Mouse (Mus musculus) myocyte (in vitro differentiated cells): ENCODE results near the gene Scd2. TPM values are rescaled to one million over a fixed set of nuclear protein-coding genes. Genes with fewer than 3 reads are reported as not detected.
"Not testable (repeated sequence)": the region's sequence is repeated elsewhere in the genome, so short reads cannot be mapped to it uniquely, and the experiment has no call there.

ENCODE experiments used
- H3K27me3 ChIP-seq: one replicate; pipeline ENCODE4 v1.6.1; 2011; ENCODE audit not compliant: control insufficient read depth, insufficient read depth, insufficient read length
- H3K36me3 ChIP-seq: one replicate; pipeline ENCODE4 v1.6.1; 2011; ENCODE audit not compliant: control insufficient read depth, insufficient read depth
- H3K4me2 ChIP-seq: one replicate; pipeline ENCODE4 v1.6.1; 2011; ENCODE audit warnings: low read depth, control low read depth
- H3K4me3 ChIP-seq: one replicate; pipeline ENCODE4 v1.5.1; 2011; ENCODE audit warnings: mild to moderate bottlenecking, control low read depth, moderate library complexity
- H3K79me2 ChIP-seq: one replicate; pipeline ENCODE4 v1.6.1; 2011; ENCODE audit not compliant: control insufficient read depth, insufficient read depth
- H3ac ChIP-seq: one replicate; pipeline ENCODE4 v1.6.1; 2011; ENCODE audit not compliant: control insufficient read depth, insufficient read length
- CEBPB ChIP-seq: IDR thresholded peaks from 2 replicates; pipeline ENCODE4 v1.6.1; 2011; ENCODE audit warnings: mild to moderate bottlenecking, moderate library complexity; ENCODE audit not compliant: poor library complexity, insufficient read depth, severe bottlenecking
- E2F4 ChIP-seq: IDR thresholded peaks from one replicate; pipeline ENCODE4 v1.6.1; 2011; ENCODE audit warnings: mild to moderate bottlenecking, control low read depth, moderate library complexity; ENCODE audit not compliant: insufficient read depth
- MAX ChIP-seq: IDR thresholded peaks from one replicate; pipeline ENCODE4 v1.6.1; 2011; ENCODE audit warnings: low read depth, mild to moderate bottlenecking, control low read depth
- MYOD1 ChIP-seq, 3 experiments: IDR thresholded peaks; one replicate each; pipeline ENCODE4 v1.6.1; 2011; ENCODE audit warnings: control low read depth in 2 of 3, low read depth in 2 of 3, mild to moderate bottlenecking in 2 of 3, moderate library complexity in 1 of 3; ENCODE audit not compliant: insufficient read length in 2 of 3, control insufficient read depth in 1 of 3
- MYOG ChIP-seq, 3 experiments: IDR thresholded peaks; one replicate each; pipeline ENCODE4 v1.6.1; 2011; ENCODE audit warnings: control low read depth in 2 of 3, low read depth in 2 of 3, mild to moderate bottlenecking in 2 of 3; ENCODE audit not compliant: insufficient read length in 2 of 3, control insufficient read depth in 1 of 3, insufficient read depth in 1 of 3
- POLR2A ChIP-seq: IDR thresholded peaks from one replicate; pipeline ENCODE4 v1.6.1; 2011; ENCODE audit warnings: low read depth, mild to moderate bottlenecking, control low read depth, moderate library complexity; ENCODE audit not compliant: insufficient read length
- POLR2AphosphoS2 ChIP-seq: IDR thresholded peaks from one replicate; pipeline ENCODE4 v1.6.1; 2011; ENCODE audit warnings: low read depth, control low read depth; ENCODE audit not compliant: insufficient read length
- REST ChIP-seq: IDR thresholded peaks from one replicate; pipeline ENCODE4 v1.6.1; 2011; ENCODE audit warnings: mild to moderate bottlenecking, control low read depth, moderate library complexity; ENCODE audit not compliant: insufficient read depth, insufficient read length
- SRF ChIP-seq: IDR thresholded peaks from one replicate; pipeline ENCODE4 v1.6.1; 2011; ENCODE audit warnings: low read depth; ENCODE audit not compliant: control insufficient read depth, insufficient read length
- TCF12 ChIP-seq: IDR thresholded peaks from one replicate; pipeline ENCODE4 v1.6.1; 2011; ENCODE audit warnings: mild to moderate bottlenecking, control low read depth; ENCODE audit not compliant: poor library complexity, insufficient read depth, severe bottlenecking
- TCF3 ChIP-seq: IDR thresholded peaks from one replicate; pipeline ENCODE4 v1.6.1; 2011; ENCODE audit warnings: low read depth, control low read depth; ENCODE audit not compliant: insufficient read length
- USF1 ChIP-seq: IDR thresholded peaks from one replicate; pipeline ENCODE4 v1.6.1; 2011; ENCODE audit warnings: low read depth, mild to moderate bottlenecking, control low read depth, moderate library complexity
- polyA plus RNA-seq: library from polyadenylated mRNA; unstranded; fragments of >200 nt; fragmentation: generic; extraction: Trizol; gene quantifications from one replicate; pipeline ENCODE4 v1.2.1, GENCODE M21; 2012; ENCODE audit warnings: missing spikeins

Gene Scd2
- polyA plus RNA-seq, 1 experiment, result 868 TPM

DNA sequence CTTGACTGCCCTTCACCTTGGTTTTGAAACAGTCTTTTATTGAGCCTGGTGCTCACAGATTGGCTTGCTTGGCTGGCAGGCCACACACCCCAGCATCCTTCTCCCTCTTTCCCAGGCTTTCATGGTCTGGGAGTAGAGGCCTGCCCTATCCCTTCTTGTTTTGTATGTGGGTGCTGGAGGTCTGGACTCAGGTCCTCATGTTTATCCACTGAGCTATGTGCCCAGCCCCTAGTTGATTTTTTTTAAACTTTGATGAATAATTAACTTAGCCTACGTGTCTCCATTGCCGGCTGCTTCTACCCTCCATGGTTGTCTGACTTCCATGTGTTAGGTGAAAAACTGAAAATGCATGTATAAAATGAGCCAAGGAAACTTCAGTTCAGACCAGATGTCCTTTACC, 36.1 kb downstream of the Scd2 start:
- no peak overlapping the region for H3K4me2 ChIP-seq
- no peaks in the 10 kb centered on the region for H3K36me3 ChIP-seq
- H3K79me2 ChIP-seq, result no peaks in the 10 kb centered on the region
- no peak overlapping the region for H3ac ChIP-seq
- H3K27me3 ChIP-seq, result no peaks in the 10 kb centered on the region
- H3K4me3 ChIP-seq, result no peak overlapping the region
- no peak for TF ChIP-seq POLR2A
- no peak for TF ChIP-seq POLR2AphosphoS2
- no peak for TF ChIP-seq TCF3
- no peak for TF ChIP-seq MYOG (IDR thresholded peaks at IDR 0.05; ENCODE audit: control insufficient read depth in 1 of 3, insufficient read depth in 1 of 3, insufficient read length in 2 of 3, low read depth in 2 of 3)
- TF ChIP-seq E2F4, result no peak
- TF ChIP-seq TCF12, result no peak
- TF ChIP-seq MAX, result no peak
- no peak for TF ChIP-seq SRF
- TF ChIP-seq CEBPB, result no peak
- no peak for TF ChIP-seq USF1
- TF ChIP-seq REST, result no peak
- TF ChIP-seq MYOD1 (IDR thresholded peaks at IDR 0.05; ENCODE audit: control insufficient read depth in 1 of 3, insufficient read length in 2 of 3, low read depth in 2 of 3), result no peak

DNA sequence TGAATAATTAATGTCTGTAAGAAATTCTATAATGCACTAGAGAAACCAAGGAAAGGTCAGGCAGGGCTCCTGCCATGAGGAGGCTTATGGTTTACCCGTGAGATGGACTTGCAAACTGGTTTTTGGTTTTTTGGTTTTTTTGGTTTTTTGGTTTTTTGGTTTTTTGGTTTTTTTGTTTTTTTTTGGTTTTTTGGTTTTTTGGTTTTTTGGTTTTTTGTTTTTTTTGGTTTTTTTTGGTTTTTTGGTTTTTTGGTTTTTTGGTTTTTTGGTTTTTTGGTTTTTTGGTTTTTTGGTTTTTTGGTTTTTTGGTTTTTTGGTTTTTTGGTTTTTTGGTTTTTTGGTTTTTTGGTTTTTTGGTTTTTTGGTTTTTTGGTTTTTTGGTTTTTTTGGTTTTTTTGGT, 37.7 kb downstream of the Scd2 start:
- H3K27me3 ChIP-seq, H3ac ChIP-seq, H3K4me3 ChIP-seq, H3K79me2 ChIP-seq, H3K4me2 ChIP-seq, H3K36me3 ChIP-seq: not testable (repeated sequence)

DNA sequence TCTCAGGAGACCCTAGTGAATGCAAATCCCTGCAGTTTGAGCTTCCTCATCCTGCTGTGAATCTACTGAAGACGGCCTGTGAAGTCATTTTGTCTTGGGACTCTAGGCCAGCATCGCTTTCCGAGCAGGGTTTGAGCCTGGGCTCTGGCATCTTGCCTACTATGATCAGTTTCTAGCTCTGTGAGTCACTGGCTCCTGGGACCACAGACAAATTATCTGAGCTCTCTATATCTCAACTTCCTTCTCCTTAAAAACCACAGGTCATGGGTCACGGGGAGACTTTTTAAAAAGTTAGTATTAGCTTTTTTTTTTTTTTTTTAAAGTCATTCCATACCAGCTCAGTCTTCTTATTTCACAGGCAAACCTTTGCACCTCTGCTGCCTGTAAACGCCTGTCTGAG, 38.4 kb downstream of the Scd2 start:
- H3ac ChIP-seq, result no peak overlapping the region
- H3K27me3 ChIP-seq, result no peaks in the 10 kb centered on the region
- TF ChIP-seq POLR2AphosphoS2 (no peak), MYOD1 (IDR thresholded peaks at IDR 0.05; ENCODE audit: control insufficient read depth in 1 of 3, insufficient read length in 2 of 3, low read depth in 2 of 3) (no peak), TCF12 (no peak), CEBPB (no peak), REST (no peak), TCF3 (no peak), SRF (no peak), USF1 (peak; percentile 60)

DNA sequence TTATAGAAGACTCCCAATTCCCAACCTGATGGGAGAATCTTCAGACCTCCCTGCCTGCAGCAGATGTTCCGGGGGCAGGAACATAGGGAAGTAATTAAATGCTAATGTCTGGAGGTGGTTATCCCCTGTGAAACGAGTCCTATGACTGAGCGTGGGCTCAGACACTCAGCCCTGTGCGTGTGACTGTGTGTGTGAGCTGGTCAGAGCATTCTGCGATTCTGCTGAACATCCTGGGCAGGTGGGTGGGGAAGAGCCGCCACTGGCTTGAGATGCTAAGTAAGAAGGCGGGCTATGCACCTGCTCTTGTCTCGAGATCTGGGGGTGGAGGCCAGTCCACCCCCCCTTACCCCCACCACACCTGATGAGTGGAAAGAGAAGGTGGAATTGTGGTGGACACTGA, 38.9 kb downstream of the Scd2 start:
- no peaks in the 10 kb centered on the region for H3K79me2 ChIP-seq
- no peak overlapping the region for H3K4me3 ChIP-seq

More for the DNA sequence above, 38.4 kb downstream of the Scd2 start:
- Histone ChIP-seq H3K4me3 (no peak overlapping the region), H3K36me3 (no peaks in the 10 kb centered on the region), H3K79me2 (no peaks in the 10 kb centered on the region), H3K4me2 (peak overlapping the region; percentile 81)

DNA sequence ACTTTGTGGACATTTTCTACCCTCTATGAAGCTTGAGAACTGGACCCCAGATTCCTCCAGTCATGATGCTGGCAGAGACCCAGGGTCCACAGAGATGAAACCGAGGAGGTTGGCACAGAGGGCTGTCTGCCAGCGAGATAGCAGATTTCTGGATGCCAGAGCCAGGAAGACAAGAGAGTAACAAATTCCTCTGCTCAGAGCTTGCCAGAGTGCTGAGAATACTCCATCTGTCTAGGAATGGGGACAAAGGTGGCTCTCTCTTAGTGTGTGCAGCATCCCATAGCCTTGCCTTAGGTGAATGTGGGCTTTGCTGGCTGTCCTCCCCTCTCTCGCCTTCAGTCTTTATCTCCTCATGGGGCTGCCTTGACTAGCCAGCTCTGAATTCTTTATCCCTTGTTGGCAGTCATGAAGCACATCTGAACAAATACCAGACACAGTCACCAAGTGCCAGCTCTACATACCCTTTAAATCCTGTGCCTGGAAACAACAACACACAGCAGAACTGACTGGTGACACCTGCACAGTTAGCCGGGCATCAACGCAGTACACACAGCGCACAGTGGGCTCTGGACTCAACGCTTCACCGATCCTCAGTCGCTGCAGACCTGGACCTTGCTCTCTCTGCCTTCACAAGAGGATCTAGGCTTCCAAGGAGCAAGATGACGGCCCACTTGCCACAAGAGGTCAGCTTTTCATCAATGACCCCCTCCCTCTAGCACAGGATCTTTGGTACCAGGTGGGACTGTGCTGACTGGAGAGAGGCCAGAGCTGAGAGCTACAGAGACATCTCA, 39.6 kb downstream of the Scd2 start, which contains the start of gene Scd4:
Gene Scd4, plus strand, starts transcription at position 260 of the 791 bp plus-strand sequence.
- Histone ChIP-seq H3K79me2 (no peaks in the 10 kb centered on the region), H3ac (no peak within 1 kb of the TSS), H3K27me3 (no peaks in the 10 kb centered on the region), H3K4me2 (peak within 1 kb of the TSS; percentile 81), H3K4me3 (no peak within 1 kb of the TSS), H3K36me3 (no peaks in the 10 kb centered on the region)
- no peak for TF ChIP-seq MYOG (IDR thresholded peaks at IDR 0.05; ENCODE audit: control insufficient read depth in 1 of 3, insufficient read depth in 1 of 3, insufficient read length in 2 of 3, low read depth in 2 of 3)
- no peak for TF ChIP-seq TCF3
- no peak for TF ChIP-seq USF1
- TF ChIP-seq REST, result no peak
- no peak for TF ChIP-seq POLR2AphosphoS2
- TF ChIP-seq MYOD1 (IDR thresholded peaks at IDR 0.05; ENCODE audit: control insufficient read depth in 1 of 3, insufficient read length in 2 of 3, low read depth in 2 of 3), result no peak
- no peak for TF ChIP-seq SRF
- no peak for TF ChIP-seq TCF12
- TF ChIP-seq MAX, result no peak
- TF ChIP-seq E2F4, result no peak
- no peak for TF ChIP-seq POLR2A
- TF ChIP-seq CEBPB, result no peak

More for the DNA sequence above, 38.9 kb downstream of the Scd2 start:
- TF ChIP-seq SRF, result no peak
- TF ChIP-seq MYOD1 (IDR thresholded peaks at IDR 0.05; ENCODE audit: control insufficient read depth in 1 of 3, insufficient read length in 2 of 3, low read depth in 2 of 3), result peak in 1 of 3 experiments; percentile 61
- Histone ChIP-seq H3K36me3 (no peaks in the 10 kb centered on the region), H3K4me2 (peak overlapping the region; percentile 81), H3ac (no peak overlapping the region), H3K27me3 (no peaks in the 10 kb centered on the region)
